Mouse (Mus musculus): ENCODE results near the gene Scrn1.

The Scrn1 gene

DNA sequence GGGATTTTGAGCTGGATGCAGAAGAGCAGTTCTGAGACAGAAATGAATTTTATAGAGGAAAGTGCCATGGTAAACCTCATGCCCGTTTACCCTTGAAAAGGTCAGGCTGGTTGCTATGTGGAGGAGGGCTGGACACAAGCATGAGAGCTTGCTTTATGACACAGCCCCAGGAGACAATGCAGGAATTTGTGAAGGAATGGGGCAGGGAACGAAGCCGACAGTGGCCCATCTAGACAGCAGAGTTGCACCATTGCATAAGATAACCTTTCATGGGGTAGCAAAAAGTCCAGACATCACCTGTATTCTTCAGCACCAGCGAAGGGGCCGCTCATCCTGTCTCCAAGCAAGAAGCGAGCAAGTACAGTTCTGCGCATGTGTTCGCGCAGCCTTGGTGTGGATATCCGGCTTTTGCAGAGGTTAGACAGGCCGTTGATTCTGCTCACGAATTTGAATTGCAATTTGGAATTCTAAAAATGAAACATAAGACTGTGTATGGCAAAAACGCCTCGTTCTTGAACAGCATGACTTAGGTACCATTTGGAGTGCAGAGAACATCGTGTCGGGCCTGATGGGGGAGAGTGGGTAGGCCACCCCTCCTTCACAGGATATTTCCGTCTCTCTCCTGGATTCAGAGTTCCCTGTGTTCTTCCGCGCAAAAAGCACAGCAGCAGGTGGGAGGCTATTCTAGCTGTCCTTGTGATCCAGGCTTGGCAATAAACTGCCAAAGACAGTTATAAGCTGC is 90.2 kb downstream of the Scrn1 start:
- DNase-seq (ENCODE audit: low spot score in 2 of 2): no peak

- no peak for DNase-seq (ENCODE audit: low spot score in 2 of 2)
Measured at GRCm38 (mm10) chr6:54472846-54473715, 93.2 kb downstream of the Scrn1 start.

GRCm38 (mm10) chr6:54471866-54472265 is 94.4 kb downstream of the Scrn1 start:
- no peak for DNase-seq (ENCODE audit: low spot score in 2 of 2)

DNA sequence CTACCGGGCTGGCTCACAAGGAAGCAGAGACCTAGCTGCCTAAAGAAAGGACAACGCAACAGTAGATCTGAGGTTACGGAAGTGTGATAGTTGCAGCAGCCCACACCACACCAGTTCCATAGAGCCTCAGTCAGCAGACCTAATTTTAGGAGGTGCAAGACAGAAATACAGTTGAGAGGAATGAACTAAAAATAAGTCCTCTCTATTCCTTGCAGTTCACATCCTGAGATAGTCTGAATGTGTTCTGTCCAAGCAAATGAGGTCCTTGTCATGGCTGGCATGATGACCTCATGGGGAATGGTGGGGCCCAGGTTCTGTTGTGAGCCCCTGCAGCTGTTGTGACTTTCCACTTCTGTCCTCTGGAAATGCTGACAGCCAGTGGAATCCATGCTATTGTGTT is 98.9 kb downstream of the Scrn1 start:
- no peak for DNase-seq (ENCODE audit: low spot score in 2 of 2)

DNA sequence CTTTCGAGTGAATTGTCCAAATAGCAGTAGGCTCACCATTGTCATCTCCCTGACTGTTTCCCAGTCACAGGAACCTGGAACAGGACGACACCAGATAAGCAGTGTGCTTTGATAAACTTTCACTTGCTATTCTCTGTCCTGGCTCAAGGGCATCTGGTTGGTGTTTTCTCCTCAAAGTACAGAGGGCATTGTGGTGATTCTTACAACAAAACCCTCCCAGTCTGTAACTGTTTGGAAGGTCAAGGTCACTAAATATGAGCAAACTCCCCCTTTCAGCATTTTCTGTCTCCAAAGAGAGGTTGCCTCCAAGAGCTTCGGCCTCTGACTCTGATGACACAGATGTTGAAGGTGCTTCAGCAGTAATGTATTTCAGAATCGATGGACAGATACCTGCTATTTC is 101.4 kb downstream of the Scrn1 start:
- no peak for DNase-seq (ENCODE audit: low spot score in 2 of 2)

DNA sequence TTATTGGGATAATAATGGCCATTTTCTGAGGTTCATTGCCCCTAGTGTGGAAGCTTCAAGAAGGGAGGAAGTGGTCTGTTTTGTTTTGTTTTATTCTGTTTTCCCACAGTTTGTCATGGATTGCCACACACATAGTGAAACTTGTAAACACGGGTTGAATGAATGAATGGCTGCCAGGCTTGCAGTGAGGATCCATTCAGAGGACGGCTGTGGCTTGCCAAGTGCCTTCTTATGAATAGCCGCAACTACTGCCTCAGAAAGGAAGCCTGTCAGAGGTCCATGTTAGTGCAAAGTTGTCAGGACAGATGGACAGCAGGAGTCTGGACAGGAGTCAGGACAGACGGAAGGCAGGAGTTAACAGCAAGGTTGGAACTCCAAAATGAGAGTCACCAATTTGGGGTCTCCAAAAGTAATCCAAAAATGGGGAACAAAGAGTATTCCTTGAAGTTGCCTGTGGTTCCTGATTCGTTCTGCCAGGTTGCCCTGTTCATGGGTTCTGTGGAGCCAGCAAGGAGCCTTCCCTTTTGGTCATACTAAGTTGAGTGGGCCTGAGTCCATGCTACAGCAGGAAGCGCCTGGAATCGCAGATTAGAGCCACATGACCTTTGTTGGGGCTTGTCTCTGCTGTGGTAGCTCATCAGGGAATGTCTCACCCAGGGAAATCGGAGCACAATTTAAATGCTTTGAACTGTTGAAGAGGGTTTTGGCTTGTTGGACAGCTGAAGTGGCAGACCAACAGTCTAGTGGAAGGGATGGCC is 102.4 kb downstream of the Scrn1 start:
- DNase-seq (ENCODE audit: low spot score in 2 of 2): no peak

- no peak for DNase-seq (ENCODE audit: low spot score in 2 of 2)
Measured at GRCm38 (mm10) chr6:54462766-54463165, 103.5 kb downstream of the Scrn1 start.

DNA sequence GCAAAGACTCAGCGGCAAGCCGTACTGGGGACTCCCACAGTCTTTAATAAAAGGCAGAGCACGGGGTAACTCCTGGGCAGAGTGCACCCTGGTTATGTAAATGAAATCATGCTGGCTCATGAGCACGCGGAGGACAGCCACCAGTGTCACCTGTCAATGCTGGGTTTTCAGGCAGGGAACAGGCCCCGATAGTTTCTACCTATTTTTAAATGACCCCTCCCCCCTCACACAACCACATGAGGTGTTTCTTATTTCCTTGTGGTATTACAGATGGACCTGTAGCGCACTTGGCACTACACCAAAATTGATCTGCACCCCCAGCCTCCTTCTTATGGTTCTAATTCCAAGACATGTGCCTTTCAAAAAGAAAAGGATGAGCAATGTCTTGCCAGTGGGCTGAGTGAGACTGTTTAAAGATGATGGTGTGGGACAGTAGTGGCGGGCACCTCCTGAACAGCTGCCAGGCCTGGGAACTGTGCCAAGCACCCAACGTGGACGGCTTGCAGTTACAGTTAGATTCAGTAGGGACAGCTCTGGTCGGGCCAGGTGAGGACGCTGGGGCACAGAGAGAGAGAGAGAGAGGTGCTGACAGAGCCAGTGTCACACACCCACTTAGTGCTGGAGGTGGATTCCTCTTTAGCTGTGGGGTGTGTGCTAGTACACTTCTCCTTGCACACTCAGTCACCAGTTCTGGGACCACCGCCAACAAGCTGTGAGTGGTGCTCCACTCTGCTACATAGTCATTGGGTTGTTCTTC is 105.2 kb downstream of the Scrn1 start:
- DNase-seq (ENCODE audit: low spot score in 2 of 2): no peak

DNA sequence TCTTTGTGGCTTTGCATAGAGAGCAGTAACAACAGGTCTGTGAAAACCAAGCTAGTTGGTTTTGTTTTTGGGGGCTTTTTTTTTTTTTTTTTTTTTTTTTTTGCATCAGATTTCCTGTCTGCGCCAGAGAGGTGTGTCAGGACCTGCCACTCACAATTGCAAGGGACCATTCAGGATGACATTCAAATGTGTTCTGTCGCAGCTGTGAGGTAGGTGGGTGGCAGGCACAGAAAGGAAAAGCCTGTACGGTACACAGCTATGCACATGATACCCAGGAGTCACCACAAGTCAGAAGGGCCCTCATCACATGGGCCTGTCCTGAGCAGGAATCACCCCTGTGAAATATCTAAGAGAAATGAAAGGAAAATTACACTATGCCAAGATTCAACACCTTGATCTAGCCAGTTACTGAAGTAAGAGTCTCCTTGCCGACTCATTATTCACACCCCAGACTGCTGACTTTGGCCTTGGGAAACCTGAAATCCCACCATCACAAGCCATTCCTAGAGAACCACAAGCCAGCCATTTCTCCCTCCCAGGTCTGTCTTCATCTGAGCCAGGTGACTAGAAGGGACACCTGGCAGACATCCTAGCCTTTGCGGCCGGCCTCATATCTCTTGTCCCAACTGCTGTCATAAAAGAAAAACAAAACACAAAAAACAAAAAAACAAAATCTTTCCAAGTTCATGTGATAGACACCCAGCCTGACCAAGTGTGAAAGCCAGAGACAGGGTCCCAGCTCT is 105.9 kb downstream of the Scrn1 start:
- DNase-seq (ENCODE audit: low spot score in 2 of 2): no peak

DNA sequence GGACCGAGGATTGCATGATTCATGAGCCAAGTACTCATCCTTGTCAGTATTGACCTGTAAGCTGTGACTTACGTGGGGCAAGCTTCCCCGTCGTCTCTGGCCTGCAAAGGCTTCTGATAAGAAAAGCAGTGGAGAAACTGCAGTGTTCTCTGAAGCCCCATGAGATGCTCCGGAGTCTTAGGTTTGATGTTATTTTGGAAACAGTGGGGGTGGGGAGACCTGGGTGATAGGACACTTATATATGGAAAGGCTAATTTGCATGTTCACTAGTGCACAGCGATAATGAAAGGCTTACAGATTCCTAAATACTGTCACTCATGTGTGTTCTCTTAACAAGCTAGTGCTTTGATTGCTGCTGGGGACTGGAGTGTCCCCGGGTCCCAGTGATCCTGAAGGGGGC is 106.6 kb downstream of the Scrn1 start:
- DNase-seq (ENCODE audit: low spot score in 2 of 2): no peak

All from spleen, postnatal 4 days (tissue).